Mouse (Mus musculus) erythroid progenitor cell, adult 5-6 weeks (primary cell): ENCODE measurements around the gene Ccdc173. TPM values are rescaled to one million over a fixed set of nuclear protein-coding genes. Genes with fewer than 3 reads are reported as not detected.
A peak's percentile ranks its signal among the peaks of the same experiment; 100 is the strongest.

Source experiments
- ATAC-seq: replicated peaks from 2 replicates; pipeline ENCODE4 v1.8.0; 2016; ENCODE audit warnings: moderate number of reproducible peaks, mild to moderate bottlenecking, moderate TSS enrichment, inconsistent platforms; ENCODE audit not compliant: poor library complexity, low FRiP score, severe bottlenecking
- total RNA-seq, 2 experiments: library from RNA; stranded (forward) in 1 of 2; stranded (reverse) in 1 of 2; fragments of 150-400 nt in 1 of 2; fragments of 186-747, 209-891 nt in 1 of 2; gene quantifications; 2 replicates each; pipeline versions ENCODE4 v1.2.3 to v1.2.4; 2015 to 2017; ENCODE audit warnings: low replicate concordance in 2 of 2

Gene Ccdc173
- total RNA-seq, 2 experiments from 2014 or later = not detected

DNA sequence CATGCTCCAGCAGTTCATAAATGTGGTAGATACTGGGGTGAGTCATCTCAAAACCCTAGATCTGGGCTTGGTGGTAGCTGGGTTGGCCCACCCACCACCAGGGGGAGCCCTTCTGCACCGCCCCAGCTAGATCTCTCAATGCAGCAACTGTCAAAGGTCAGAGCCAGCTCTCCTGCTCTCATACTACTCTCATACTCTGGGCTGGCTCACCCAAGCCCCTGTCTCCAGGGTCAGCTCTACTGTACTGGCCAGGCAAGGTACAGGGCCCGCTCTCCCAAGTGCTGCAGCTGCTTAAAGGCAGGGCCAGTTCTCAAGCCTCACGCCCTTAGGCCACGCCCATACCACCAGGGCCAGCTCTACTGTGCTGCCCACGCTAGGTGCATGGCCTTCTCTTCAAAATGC is 13.5 kb upstream of the Ccdc173 start:
- ATAC-seq = peak; percentile 98

DNA sequence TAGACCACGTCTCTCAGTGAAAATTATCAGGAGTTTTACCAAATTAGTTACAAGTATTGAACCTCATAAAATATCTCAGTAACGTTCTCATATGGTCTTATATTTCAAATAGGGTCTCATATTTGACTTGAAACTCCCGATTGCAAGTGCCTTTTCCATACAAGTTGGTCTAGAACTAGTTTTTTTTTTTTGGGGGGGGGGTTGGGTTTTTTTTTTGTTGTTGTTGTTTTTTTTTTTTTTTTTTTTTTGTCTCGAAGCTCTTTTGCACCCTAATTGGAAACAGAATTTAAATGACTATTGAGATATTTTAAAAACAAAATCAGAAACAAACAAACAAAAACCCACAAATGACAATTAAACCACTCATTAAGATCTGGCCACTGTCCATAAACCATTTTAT is 1.3 kb upstream of the Ccdc173 start:
- ATAC-seq = no peak

DNA sequence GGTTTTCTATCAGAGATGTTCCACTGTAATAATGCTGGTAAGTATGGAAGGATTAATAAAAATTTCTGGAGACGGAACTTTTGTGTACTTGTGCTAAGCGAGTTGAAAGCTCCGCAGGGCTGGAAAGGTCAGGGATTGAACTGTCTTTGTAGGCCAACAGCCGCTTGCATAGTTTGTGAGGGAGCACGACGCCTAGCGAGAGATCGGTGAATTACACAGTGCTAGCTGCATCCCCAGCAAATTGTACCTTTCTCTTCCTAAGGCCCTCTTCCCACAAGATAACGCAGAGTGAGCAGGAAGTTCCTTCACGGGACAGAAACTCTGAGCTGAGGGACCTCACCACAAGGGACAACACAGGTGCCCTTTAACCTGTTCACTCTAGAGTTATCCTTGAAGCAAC is 910 bp upstream of the Ccdc173 start:
- peak; percentile 89 for ATAC-seq

GRCm38 (mm10) chr2:69788974-69789373 is 401 bp downstream of the Ccdc173 start:
- no peak; the same call in 1 of the 2 replicates for ATAC-seq

- peak; percentile 77 for ATAC-seq
Observed at GRCm38 (mm10) chr2:69778836-69779177, 10.6 kb downstream of the Ccdc173 start.

- ATAC-seq = peak; percentile 63
Observed at GRCm38 (mm10) chr2:69777985-69778835, 11.2 kb downstream of the Ccdc173 start.

- ATAC-seq = no peak
Observed at GRCm38 (mm10) chr2:69773331-69773730, 16.0 kb downstream of the Ccdc173 start.

GRCm38 (mm10) chr2:69764716-69765115 is 24.7 kb downstream of the Ccdc173 start:
- no peak for ATAC-seq

GRCm38 (mm10) chr2:69763340-69763739 is 26.0 kb downstream of the Ccdc173 start:
- ATAC-seq = no peak

- ATAC-seq = no peak
Observed at GRCm38 (mm10) chr2:69760980-69761379, 28.4 kb downstream of the Ccdc173 start.

DNA sequence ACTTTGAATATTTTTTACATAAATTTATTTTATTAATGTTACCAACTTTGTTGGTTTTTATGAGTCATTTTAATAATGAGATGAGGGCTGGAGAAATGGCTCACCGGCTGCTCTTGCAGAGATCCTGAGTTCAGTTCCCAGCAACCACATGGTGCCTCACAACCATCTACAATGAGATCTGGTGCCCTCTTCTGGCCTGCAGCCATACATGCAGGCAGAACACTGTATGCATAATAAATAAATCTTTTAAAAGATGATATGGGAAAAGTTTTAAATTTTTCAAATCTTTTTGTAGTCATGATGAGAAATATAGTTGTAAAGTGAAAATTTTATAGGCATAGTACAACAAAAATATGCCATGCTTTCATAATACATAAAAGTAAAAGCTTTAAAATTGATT is 44.3 kb downstream of the Ccdc173 start:
- no peak for ATAC-seq

DNA sequence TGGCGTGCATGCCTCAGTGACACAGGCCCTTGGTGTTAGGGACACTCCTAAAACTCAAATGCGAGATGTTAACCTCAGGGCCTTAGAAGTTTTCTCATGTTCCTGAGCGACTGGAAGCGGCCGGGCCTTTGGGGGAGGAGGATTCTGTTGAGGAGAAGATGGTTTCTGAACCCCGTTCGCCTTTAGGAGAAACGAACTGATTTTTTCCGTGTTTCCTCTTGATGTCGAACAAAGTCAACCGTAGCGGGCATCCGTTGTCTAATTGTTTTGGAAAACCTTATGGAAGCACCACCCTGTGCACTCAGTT is 65.9 kb downstream of the Ccdc173 start:
- 0 out of 2 replicates have a peak, but pooled peaks have one; percentile 6 for ATAC-seq

DNA sequence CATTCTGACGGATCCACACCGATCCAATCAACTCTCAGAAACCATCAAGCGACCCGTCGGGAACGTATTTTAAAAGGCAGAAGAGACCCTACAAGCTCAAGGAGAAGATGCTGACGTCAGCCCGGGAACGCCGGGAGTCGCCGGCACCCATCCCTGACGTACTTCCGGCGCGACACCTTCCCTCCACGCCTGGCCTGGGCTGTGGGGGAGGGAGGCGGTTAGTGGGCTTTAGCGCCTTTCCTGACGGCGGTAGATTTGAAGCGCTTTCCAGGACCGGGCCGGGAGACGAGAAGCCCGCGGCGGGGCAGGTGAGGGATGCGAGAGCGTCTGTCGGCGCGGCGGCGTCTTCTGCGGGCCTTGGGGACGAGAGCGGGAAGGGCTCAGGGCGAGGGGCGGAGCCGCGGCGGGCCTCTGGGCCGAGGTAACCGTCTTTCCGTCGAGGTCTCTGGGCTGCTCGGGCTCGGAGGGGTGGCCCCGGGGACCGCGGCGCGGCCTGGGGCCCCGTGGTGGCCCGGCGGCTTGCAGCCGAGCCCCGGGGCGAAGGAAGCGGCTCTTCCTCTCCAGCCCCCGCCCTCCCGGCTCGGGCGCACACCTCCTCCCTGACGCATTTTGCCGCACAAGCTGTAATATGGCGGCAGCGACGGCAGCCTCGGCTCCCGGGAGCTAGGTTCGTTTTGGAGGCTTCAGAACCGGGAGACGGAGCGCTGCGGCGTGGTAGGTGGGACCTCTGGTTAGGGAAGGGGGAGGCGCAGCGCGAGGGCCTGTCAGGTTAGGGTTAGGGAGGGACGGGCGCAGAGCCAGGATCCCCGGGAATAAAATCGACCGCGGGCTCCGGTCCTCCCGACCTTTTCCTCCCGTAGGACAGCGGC is 66.5 kb downstream of the Ccdc173 start:
- peak; percentile 91 for ATAC-seq

- ATAC-seq = peak; percentile 5; the same call in 1 of the 2 replicates
Observed at GRCm38 (mm10) chr2:69722273-69722649, 67.1 kb downstream of the Ccdc173 start, which contains the start of gene Ppig. Ppig (plus strand) TSS chr2:69722545.

GRCm38 (mm10) chr2:69719121-69719520 is 70.3 kb downstream of the Ccdc173 start:
- no peak for ATAC-seq

- ATAC-seq = no peak
Observed at GRCm38 (mm10) chr2:69716483-69716882, 72.9 kb downstream of the Ccdc173 start.

- no peak for ATAC-seq
Observed at GRCm38 (mm10) chr2:69714126-69714525, 75.2 kb downstream of the Ccdc173 start.

- ATAC-seq = no peak
Observed at GRCm38 (mm10) chr2:69713626-69714014, 75.8 kb downstream of the Ccdc173 start.

- peak; percentile 100 for ATAC-seq
Observed at GRCm38 (mm10) chr2:69712981-69713625, 76.3 kb downstream of the Ccdc173 start, which contains the start of gene Fastkd1. Fastkd1 (minus strand) TSS chr2:69713516.

DNA sequence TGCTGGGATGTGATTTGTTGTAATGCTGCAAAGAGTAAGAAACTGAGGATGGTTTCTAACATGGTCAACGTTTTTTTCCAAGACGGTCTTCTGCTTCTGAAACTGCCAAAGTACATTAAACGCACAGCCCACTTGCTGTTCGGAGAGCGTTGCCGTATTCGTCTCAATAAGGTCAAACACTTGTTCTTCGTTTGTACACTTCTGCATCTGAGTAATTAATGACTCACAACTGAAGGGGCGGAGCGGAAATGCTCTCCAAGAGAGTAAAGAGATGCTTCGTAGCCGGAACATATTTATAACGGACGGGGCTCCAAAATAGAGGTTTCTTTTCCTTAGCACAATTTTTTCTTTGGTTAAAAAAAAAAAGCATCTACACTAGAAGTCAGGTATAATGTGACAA is 77.2 kb downstream of the Ccdc173 start:
- no peak for ATAC-seq
